Mouse (Mus musculus) mouse trophoblast stem cell (cell line): ENCODE results near the gene Olfr266.

Experiments
- in situ Hi-C, 2 experiments: fragments of 300-500 bp; cut with MseI, MboI; formaldehyde crosslinking; loops; 2 replicates in 1 of 2; 3 replicates in 1 of 2; pipeline ENCODE4 v1.15.1; 2025

The Olfr266 gene

GRCm38 (mm10) chr3:106826187-106826586 lies at the start of gene Olfr266:
Gene Olfr266 (minus strand): TSS chr3:106826287.
- in situ Hi-C loops: no loop called here

GRCm38 (mm10) chr3:106875626-106876025 lies 49.5 kb upstream of the Olfr266 start:
- in situ Hi-C loops: no loop called here

GRCm38 (mm10) chr3:106872893-106873292 lies 46.8 kb upstream of the Olfr266 start:
- in situ Hi-C loops: no loop called here

- in situ Hi-C loops: no loop called here
Measured at GRCm38 (mm10) chr3:106832107-106832506, 6.0 kb upstream of the Olfr266 start.

GRCm38 (mm10) chr3:106817676-106818075 lies 8.4 kb downstream of the Olfr266 start:
- in situ Hi-C loops: no loop called here

- in situ Hi-C loops: no loop called here
Measured at GRCm38 (mm10) chr3:106808972-106809695, 17.0 kb downstream of the Olfr266 start.

GRCm38 (mm10) chr3:106798079-106798478 lies 28.0 kb downstream of the Olfr266 start:
- in situ Hi-C loops: no loop called here

- in situ Hi-C loops: no loop called here
Measured at GRCm38 (mm10) chr3:106789930-106790329, 36.2 kb downstream of the Olfr266 start, which contains the start of gene Cd53. Gene Cd53 (minus strand): TSS chr3:106790149.

- in situ Hi-C loops: no loop called here
Measured at GRCm38 (mm10) chr3:106788440-106788887, 37.6 kb downstream of the Olfr266 start.

- in situ Hi-C loops: no loop called here
Measured at GRCm38 (mm10) chr3:106787972-106788371, 38.1 kb downstream of the Olfr266 start.

GRCm38 (mm10) chr3:106785130-106785529 lies 41.0 kb downstream of the Olfr266 start:
- in situ Hi-C loops: no loop called here

GRCm38 (mm10) chr3:106771834-106772233 lies 54.3 kb downstream of the Olfr266 start:
- in situ Hi-C loops: no loop called here
